Mouse (Mus musculus): ENCODE results near the gene Cblc. TPM values are rescaled to one million over a fixed set of nuclear protein-coding genes. Genes with fewer than 3 reads are reported as not detected.

The Cblc gene
- polyA plus RNA-seq, 1 experiment from 2014 or later: 0.49 TPM

GRCm38 (mm10) chr7:19764581-19764980 lies 32.0 kb downstream of the Cblc start:
- Histone ChIP-seq H3K27me3 (ENCODE audit: control insufficient read depth, insufficient read depth, low read depth, low read length) (peaks cover 5% of the 10 kb centered on the region), H3K4me2 (ENCODE audit: low read length) (no peak overlapping the region), H3K4me1 (ENCODE audit: control insufficient read depth, insufficient read depth, low read length) (no peaks in the 10 kb centered on the region), H3K36me3 (ENCODE audit: control insufficient read depth, insufficient read depth, low read length) (no peaks in the 10 kb centered on the region), H3K9me3 (replicated peaks; ENCODE audit: control insufficient read depth, low read length, poor library complexity, severe bottlenecking) (no peaks in the 10 kb centered on the region), H3K27ac (ENCODE audit: low read length) (no peak overlapping the region), H3K9ac (ENCODE audit: low read depth, low read length) (no peak overlapping the region), H3K4me3 (ENCODE audit: low read depth, low read length) (no peak overlapping the region)
- ATAC-seq: no peak
- WGBS: 96% methylated on average over 9 of the region's 9 CpGs

DNA sequence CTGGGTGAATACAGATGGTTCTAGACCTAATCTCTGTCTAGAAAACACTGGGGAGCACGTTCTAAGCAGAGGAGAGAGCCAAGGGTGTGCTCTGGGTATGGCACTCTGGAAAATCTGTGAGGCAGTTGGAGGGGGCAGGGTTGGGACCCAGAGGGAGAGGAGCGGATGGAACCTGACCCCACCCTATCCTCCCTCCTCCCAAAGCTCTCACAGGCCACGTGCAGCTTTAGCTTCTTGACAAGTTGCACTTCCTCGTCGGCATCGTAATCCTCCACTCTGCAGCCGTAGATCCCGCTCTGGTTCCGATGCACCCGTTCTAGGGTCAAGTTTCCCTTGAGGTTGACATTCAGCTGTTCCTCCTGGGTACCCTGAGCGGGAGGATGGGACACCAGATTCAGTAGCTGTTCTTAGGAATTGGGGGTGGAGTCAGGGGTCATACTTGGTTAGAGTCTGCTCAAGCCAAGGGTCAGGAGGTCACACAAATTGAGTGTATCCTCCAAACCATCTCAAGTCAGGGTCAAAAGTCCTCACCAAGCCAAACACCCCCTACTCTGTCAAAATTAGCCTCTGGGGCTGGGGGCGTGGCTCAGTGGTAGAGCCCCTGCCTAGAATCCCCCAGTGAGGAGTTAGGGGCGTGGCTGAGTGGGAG lies 32.7 kb downstream of the Cblc start:
- Histone ChIP-seq H3K9me3 (replicated peaks; ENCODE audit: control insufficient read depth, low read length, poor library complexity, severe bottlenecking) (no peaks in the 10 kb centered on the region), H3K36me3 (ENCODE audit: control insufficient read depth, insufficient read depth, low read length) (no peaks in the 10 kb centered on the region), H3K27ac (ENCODE audit: low read length) (no peak overlapping the region), H3K4me2 (ENCODE audit: low read length) (no peak overlapping the region), H3K27me3 (ENCODE audit: control insufficient read depth, insufficient read depth, low read depth, low read length) (no peaks in the 10 kb centered on the region; the same call in none of the 2 replicates), H3K4me1 (ENCODE audit: control insufficient read depth, insufficient read depth, low read length) (no peaks in the 10 kb centered on the region), H3K9ac (ENCODE audit: low read depth, low read length) (no peak overlapping the region), H3K4me3 (ENCODE audit: low read depth, low read length) (no peak overlapping the region)
- no peak for ATAC-seq
- 87% methylated on average over 13 of the region's 13 CpGs for WGBS

- Histone ChIP-seq H3K9ac (ENCODE audit: low read depth, low read length) (no peak overlapping the region), H3K27ac (ENCODE audit: low read length) (no peak overlapping the region), H3K9me3 (replicated peaks; ENCODE audit: control insufficient read depth, low read length, poor library complexity, severe bottlenecking) (no peaks in the 10 kb centered on the region), H3K4me3 (ENCODE audit: low read depth, low read length) (no peak overlapping the region), H3K27me3 (ENCODE audit: control insufficient read depth, insufficient read depth, low read depth, low read length) (no peaks in the 10 kb centered on the region), H3K4me1 (ENCODE audit: control insufficient read depth, insufficient read depth, low read length) (no peaks in the 10 kb centered on the region), H3K36me3 (ENCODE audit: control insufficient read depth, insufficient read depth, low read length) (no peaks in the 10 kb centered on the region), H3K4me2 (ENCODE audit: low read length) (no peak overlapping the region)
- WGBS: 88% methylated on average over 11 of the region's 11 CpGs
- no peak for ATAC-seq
Observed at GRCm38 (mm10) chr7:19762283-19762682, 34.3 kb downstream of the Cblc start.

- no peaks in the 10 kb centered on the region for H3K27me3 ChIP-seq (ENCODE audit: control insufficient read depth, insufficient read depth, low read depth, low read length)
- H3K36me3 ChIP-seq (ENCODE audit: control insufficient read depth, insufficient read depth, low read length): no peaks in the 10 kb centered on the region
- no peak for ATAC-seq
- H3K9ac ChIP-seq (ENCODE audit: low read depth, low read length): no peak overlapping the region
- H3K9me3 ChIP-seq (replicated peaks; ENCODE audit: control insufficient read depth, low read length, poor library complexity, severe bottlenecking): no peaks in the 10 kb centered on the region
- WGBS: 92% methylated on average over 13 of the region's 13 CpGs
- H3K4me1 ChIP-seq (ENCODE audit: control insufficient read depth, insufficient read depth, low read length): no peaks in the 10 kb centered on the region
- no peak overlapping the region for H3K4me2 ChIP-seq (ENCODE audit: low read length)
- no peak overlapping the region for H3K4me3 ChIP-seq (ENCODE audit: low read depth, low read length)
- H3K27ac ChIP-seq (ENCODE audit: low read length): no peak overlapping the region
Observed at GRCm38 (mm10) chr7:19760021-19760420, 36.6 kb downstream of the Cblc start.

- no peak overlapping the region for H3K9ac ChIP-seq (ENCODE audit: low read depth, low read length)
- no peaks in the 10 kb centered on the region for H3K36me3 ChIP-seq (ENCODE audit: control insufficient read depth, insufficient read depth, low read length)
- H3K27ac ChIP-seq (ENCODE audit: low read length): no peak overlapping the region
- H3K9me3 ChIP-seq (replicated peaks; ENCODE audit: control insufficient read depth, low read length, poor library complexity, severe bottlenecking): no peaks in the 10 kb centered on the region
- no peaks in the 10 kb centered on the region for H3K27me3 ChIP-seq (ENCODE audit: control insufficient read depth, insufficient read depth, low read depth, low read length)
- 93% methylated on average over 13 of the region's 13 CpGs for WGBS
- no peak for ATAC-seq
- H3K4me1 ChIP-seq (ENCODE audit: control insufficient read depth, insufficient read depth, low read length): no peaks in the 10 kb centered on the region
- no peak overlapping the region for H3K4me2 ChIP-seq (ENCODE audit: low read length)
- no peak overlapping the region for H3K4me3 ChIP-seq (ENCODE audit: low read depth, low read length)
Observed at GRCm38 (mm10) chr7:19758623-19759022, 38.0 kb downstream of the Cblc start.

DNA sequence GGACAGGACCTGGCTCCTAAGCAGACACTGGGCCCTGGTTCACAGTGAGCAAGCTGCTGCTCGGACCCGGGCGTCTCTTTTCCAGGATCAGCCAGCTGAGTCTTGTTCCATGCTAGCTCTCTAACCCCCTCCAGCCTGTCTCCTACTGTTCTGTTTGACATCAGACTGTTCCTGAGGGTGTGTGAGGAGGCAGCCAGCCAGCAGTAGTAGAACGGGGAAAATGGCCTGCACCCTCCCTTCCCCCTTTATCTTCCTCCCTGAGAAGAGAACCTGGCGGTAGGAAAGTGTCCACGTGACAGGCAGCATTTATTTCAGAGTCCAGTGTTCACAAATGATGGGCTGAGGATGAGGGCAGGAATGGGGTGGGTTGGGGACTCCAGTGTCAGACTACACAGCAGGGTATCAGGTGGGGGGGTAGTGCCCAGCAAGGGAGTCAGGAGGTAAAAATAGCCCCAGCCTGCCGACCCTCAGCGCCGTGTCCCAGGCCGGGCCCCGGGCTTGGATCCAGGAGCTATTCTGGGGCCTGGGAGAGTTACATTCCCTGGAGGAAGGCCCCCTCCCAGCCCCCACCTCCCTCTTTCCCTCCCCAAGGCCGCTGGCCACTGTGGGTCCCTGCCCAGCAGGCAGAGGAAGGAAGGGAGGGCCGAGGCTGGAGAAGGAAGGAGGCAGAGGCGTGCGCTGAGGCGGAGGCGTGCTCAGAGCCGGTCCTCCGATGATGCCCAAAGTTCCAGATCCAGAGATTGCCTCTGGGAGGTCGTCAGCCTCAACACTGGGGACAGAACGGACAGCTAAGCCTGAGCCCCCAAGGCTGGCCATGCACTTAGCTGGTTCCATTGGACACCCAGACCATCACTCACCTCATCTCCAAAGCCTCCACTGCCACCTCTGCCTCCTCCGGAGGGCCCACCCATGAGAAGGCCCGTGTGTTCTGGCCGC lies 40.5 kb downstream of the Cblc start:
- Histone ChIP-seq H3K9me3 (replicated peaks; ENCODE audit: control insufficient read depth, low read length, poor library complexity, severe bottlenecking) (no peaks in the 10 kb centered on the region), H3K27me3 (ENCODE audit: control insufficient read depth, insufficient read depth, low read depth, low read length) (no peaks in the 10 kb centered on the region), H3K4me3 (ENCODE audit: low read depth, low read length) (no peak overlapping the region), H3K36me3 (ENCODE audit: control insufficient read depth, insufficient read depth, low read length) (no peaks in the 10 kb centered on the region), H3K9ac (ENCODE audit: low read depth, low read length) (no peak overlapping the region), H3K4me2 (ENCODE audit: low read length) (no peak overlapping the region), H3K4me1 (ENCODE audit: control insufficient read depth, insufficient read depth, low read length) (no peaks in the 10 kb centered on the region), H3K27ac (ENCODE audit: low read length) (no peak overlapping the region)
- 73% methylated on average over 23 of the region's 24 CpGs for WGBS
- ATAC-seq: no peak

DNA sequence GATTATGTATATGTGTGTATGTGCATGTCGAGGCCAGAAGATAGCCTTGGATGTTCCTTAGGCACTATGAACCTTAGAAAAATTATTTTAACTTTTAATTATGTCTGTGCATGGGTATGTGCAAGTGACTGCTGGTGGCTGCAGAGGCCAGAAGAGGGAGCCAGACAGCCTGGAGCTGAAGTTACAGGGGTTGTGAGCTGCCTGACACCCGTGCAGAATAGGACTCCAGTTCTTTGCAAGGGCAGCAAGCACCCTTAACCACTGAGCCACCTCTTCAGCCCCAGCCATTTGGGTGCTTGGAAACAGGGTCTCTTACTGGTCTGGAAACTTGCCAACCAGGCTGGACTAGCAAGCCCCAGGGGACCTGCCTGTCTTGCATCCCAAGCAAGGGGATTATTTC lies 41.6 kb downstream of the Cblc start:
- Histone ChIP-seq H3K4me3 (ENCODE audit: low read depth, low read length) (no peak overlapping the region), H3K9me3 (replicated peaks; ENCODE audit: control insufficient read depth, low read length, poor library complexity, severe bottlenecking) (no peaks in the 10 kb centered on the region), H3K27me3 (ENCODE audit: control insufficient read depth, insufficient read depth, low read depth, low read length) (no peaks in the 10 kb centered on the region), H3K27ac (ENCODE audit: low read length) (no peak overlapping the region), H3K36me3 (ENCODE audit: control insufficient read depth, insufficient read depth, low read length) (no peaks in the 10 kb centered on the region), H3K4me1 (ENCODE audit: control insufficient read depth, insufficient read depth, low read length) (peaks cover 6% of the 10 kb centered on the region; the same call in 1 of the 2 replicates), H3K9ac (ENCODE audit: low read depth, low read length) (no peak overlapping the region), H3K4me2 (ENCODE audit: low read length) (no peak overlapping the region)
- no peak for ATAC-seq
- 80% methylated on average over 2 of the region's 2 CpGs for WGBS

GRCm38 (mm10) chr7:19754065-19754464 lies 42.5 kb downstream of the Cblc start:
- 83% methylated on average over 1 of the region's 1 CpGs for WGBS
- Histone ChIP-seq H3K4me2 (ENCODE audit: low read length) (no peak overlapping the region), H3K36me3 (ENCODE audit: control insufficient read depth, insufficient read depth, low read length) (no peaks in the 10 kb centered on the region), H3K9ac (ENCODE audit: low read depth, low read length) (no peak overlapping the region), H3K27ac (ENCODE audit: low read length) (no peak overlapping the region), H3K27me3 (ENCODE audit: control insufficient read depth, insufficient read depth, low read depth, low read length) (no peaks in the 10 kb centered on the region), H3K9me3 (replicated peaks; ENCODE audit: control insufficient read depth, low read length, poor library complexity, severe bottlenecking) (no peaks in the 10 kb centered on the region), H3K4me1 (ENCODE audit: control insufficient read depth, insufficient read depth, low read length) (peaks cover 6% of the 10 kb centered on the region; the same call in 1 of the 2 replicates), H3K4me3 (ENCODE audit: low read depth, low read length) (no peak overlapping the region)
- no peak for ATAC-seq

- no peak overlapping the region for H3K4me3 ChIP-seq (ENCODE audit: low read depth, low read length)
- WGBS: 81% methylated on average over 7 of the region's 7 CpGs
- ATAC-seq: no peak
- no peak overlapping the region for H3K27ac ChIP-seq (ENCODE audit: low read length)
- H3K9me3 ChIP-seq (replicated peaks; ENCODE audit: control insufficient read depth, low read length, poor library complexity, severe bottlenecking): no peaks in the 10 kb centered on the region
- H3K9ac ChIP-seq (ENCODE audit: low read depth, low read length): no peak overlapping the region
- H3K4me1 ChIP-seq (ENCODE audit: control insufficient read depth, insufficient read depth, low read length): peaks cover 7% of the 10 kb centered on the region; the same call in 1 of the 2 replicates
- H3K27me3 ChIP-seq (ENCODE audit: control insufficient read depth, insufficient read depth, low read depth, low read length): no peaks in the 10 kb centered on the region
- H3K4me2 ChIP-seq (ENCODE audit: low read length): no peak overlapping the region
- no peaks in the 10 kb centered on the region for H3K36me3 ChIP-seq (ENCODE audit: control insufficient read depth, insufficient read depth, low read length)
Observed at GRCm38 (mm10) chr7:19753587-19753986, 43.0 kb downstream of the Cblc start.

All from midbrain, embryonic 16.5 days (tissue).